Mouse (Mus musculus) bone marrow, adult 2 months (tissue): ENCODE results near the gene Rbms2. TPM values are rescaled to one million over a fixed set of nuclear protein-coding genes. Genes with fewer than 3 reads are reported as not detected.
"Not testable (repeated sequence)": the region's sequence is repeated elsewhere in the genome, so short reads cannot be mapped to it uniquely, and the experiment has no call there.

Experiments used
- H3K27ac ChIP-seq: fragments of 200-500 bp; 2 replicates; pipeline ENCODE4 v1.5.1; 2012; ENCODE audit warnings: low read depth, mild to moderate bottlenecking, control low read depth, inconsistent platforms, low read length; ENCODE audit not compliant: control insufficient read depth, poor library complexity, insufficient read depth
- H3K4me1 ChIP-seq: fragments of 200-500 bp; 2 replicates; pipeline ENCODE4 v1.6.1; 2011; ENCODE audit warnings: low read length; ENCODE audit not compliant: control insufficient read depth, insufficient read depth
- H3K4me3 ChIP-seq: fragments of 200-500 bp; replicated peaks from 2 replicates; pipeline ENCODE3; 2011; ENCODE audit warnings: mild to moderate bottlenecking, low read depth, low read length, control low read depth; ENCODE audit not compliant: control insufficient read depth
- CTCF ChIP-seq: fragments of 200-500 bp; IDR thresholded peaks from 2 replicates; pipeline ENCODE4 v1.5.1; 2011; ENCODE audit warnings: low read length, control low read depth; ENCODE audit not compliant: control insufficient read depth, insufficient read depth
- POLR2A ChIP-seq: fragments of 200-500 bp; IDR thresholded peaks from 2 replicates; pipeline ENCODE4 v1.6.1; 2011; ENCODE audit warnings: low read depth, mild to moderate bottlenecking, control low read depth, low read length, borderline replicate concordance; ENCODE audit not compliant: control insufficient read depth
- WGBS: fragments of 180-500 bp; shearing (Covaris S2); methylation state at CpG from one replicate; pipeline ENCODE4 v1.1.7; 2018; 5-methylcytosine and 5-hydroxymethylcytosine counted together
- polyA plus RNA-seq: library from polyadenylated mRNA; stranded (reverse); fragments of >200 nt; gene quantifications from 2 replicates; pipeline ENCODE4 v1.2.4, GENCODE M21; 2011; ENCODE audit warnings: low replicate concordance; ENCODE audit not compliant: missing spikeins, insufficient read depth, insufficient read length

Gene Rbms2
- polyA plus RNA-seq, 1 experiment, result 16.2 TPM

DNA sequence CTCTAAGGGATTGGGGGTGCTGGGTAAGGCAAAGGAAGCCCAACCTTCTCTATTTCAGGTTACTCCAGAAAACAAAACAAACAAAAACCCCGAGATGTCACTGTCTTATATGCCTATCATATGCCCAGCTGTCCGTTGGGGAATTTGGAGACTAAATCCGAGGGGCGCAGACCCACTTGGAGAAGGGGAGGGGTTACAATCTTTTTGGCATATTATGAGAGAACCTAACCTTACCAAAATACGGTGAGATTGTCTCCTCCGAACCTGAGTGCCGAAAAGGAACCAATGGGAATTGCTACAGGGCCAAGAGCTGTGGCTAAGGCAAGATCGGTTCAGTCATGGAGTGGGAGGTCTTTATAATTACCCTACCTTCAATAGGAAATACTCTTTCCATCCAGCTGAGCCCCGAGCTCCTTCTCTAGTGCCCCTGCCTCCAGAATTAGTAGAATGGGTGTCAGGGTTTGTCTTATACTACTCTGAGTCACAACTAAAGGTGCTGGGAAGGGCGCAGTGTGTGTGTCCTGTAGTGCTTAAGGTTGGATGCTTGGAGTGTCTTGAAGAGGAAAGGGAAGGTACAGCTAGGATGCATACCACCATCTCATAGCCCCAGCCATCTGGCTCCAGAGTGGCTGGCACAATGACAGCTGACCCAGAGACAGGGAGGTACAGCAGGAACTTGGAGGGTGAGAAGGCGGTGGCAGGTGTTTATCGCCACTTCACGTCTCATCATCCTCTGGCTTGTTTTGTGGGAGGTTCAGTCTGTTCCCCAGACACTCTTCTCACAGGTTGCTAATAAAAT lies 86.4 kb downstream of the Rbms2 start:
- peaks cover 4% of the 10 kb centered on the region for H3K4me1 ChIP-seq
- 15% methylated on average over 13 of the region's 13 CpGs for WGBS
- TF ChIP-seq POLR2A (no peak), CTCF (no peak)

DNA sequence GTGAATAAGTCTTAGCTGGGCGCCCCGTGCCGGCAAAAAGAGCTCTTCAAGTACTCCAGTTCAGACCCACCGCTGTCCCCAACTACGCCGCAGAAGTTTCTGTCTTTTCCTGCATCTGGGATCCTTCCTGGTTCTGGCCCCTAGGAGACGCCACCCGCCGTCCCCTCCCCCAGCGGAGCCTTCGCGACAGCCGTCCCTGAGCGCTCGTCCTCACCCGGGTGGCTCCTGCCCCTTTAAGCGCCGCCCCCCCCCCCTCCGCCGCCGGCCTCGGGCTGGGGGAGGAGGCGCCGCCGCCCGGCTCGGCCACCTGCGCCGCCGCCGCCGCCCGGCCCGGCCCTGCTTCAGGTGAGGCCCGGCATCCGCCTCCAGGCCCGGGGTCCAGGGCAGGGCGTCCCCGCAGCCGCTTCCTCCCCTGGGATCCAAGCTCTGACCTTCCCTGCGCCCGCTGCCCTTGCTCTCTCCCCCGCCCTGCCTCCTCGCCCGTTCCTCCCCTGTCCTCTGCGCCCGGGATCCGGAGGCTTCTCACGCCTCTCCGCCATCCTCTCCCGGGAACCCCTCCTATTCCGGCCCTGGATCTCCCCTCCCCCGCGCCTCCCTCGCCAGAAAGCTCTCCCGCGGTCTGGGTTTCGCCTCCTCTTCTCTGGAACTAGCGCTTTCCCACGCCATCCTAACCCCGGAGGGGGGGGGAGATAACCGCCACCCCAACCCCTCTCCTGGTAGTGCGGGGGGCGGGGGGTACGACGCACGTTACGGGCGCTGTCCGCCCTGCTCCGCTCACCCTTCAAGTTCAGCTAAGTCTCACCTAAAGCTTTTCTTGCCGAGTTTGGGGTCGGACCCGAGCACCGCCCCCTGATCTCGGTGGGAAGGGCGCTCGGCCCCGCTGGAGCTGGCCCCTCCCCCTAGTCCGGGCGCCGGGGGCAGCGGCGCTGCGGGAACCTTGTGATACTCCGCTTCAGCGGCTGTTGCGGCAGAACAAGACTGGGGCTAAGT lies 87.3 kb downstream of the Rbms2 start:
- H3K4me1 ChIP-seq, result peaks cover 4% of the 10 kb centered on the region
- TF ChIP-seq CTCF (peak; percentile 32; the same call in 1 of the 2 replicates), POLR2A (peak; percentile 22; the same call in 1 of the 2 replicates)
- peak overlapping the region; percentile 90 for H3K4me3 ChIP-seq
- under 1% methylated on average over 67 of the region's 88 CpGs for WGBS
- H3K27ac ChIP-seq, result peak overlapping the region; percentile 95

More for the DNA sequence above, 86.4 kb downstream of the Rbms2 start:
- Histone ChIP-seq H3K4me3 (peak overlapping the region; percentile 88), H3K27ac (peak overlapping the region; percentile 95)

DNA sequence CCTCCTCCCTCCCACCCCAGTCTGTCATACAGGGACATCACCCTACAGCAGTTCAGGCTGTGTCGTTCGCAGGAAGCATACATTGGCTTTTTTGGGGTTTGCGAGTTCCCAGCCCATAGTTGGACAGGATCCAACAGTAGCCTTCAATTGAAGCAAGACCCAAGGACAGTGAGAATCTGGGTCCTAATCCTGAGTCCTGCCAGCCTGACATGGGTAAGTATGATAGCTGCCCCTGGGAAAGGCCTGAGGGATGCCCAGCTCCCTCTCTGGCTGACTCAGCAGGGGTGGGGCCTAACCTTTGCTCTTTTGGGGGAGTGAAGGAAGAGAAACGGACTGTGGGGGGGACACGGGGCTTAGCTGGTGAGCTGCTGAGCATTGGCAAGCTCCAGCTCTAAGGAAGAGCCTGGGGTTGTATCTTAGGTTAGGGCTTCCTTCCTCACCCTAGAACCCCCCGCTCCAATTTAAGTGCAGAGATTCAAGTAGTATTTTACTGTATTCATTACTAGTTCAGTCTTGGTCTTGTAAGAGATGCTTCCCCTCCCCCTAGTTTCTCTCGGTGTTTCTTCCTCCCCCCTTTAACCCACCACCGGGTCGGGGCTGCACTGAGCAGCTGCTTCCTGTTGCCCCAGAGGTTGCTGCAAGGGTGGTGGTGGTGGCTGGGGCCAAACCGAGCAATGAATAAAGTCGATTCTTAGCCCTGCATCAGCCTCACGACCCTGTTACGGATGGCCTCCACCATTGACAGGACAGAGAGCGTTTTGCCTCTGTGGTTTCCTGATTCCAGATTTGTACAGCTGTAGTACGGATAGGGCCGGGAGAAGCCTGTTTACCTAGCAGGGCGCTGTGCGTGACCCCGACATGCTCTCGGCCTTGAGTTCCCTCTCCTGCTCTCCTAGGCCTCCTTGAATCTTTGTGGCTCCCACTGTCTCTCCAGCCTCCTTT lies 88.3 kb downstream of the Rbms2 start, which contains the start of gene Baz2a:
Gene Baz2a (plus strand): TSS at position 14 of the 942 bp plus-strand sequence.
- WGBS, result under 1% methylated on average over 20 of the region's 20 CpGs
- Histone ChIP-seq H3K27ac (peak within 1 kb of the TSS; percentile 95), H3K4me3 (peak within 1 kb of the TSS; percentile 90), H3K4me1 (peaks cover 4% of the 10 kb centered on the region)
- TF ChIP-seq POLR2A (peak; percentile 45), CTCF (no peak)

DNA sequence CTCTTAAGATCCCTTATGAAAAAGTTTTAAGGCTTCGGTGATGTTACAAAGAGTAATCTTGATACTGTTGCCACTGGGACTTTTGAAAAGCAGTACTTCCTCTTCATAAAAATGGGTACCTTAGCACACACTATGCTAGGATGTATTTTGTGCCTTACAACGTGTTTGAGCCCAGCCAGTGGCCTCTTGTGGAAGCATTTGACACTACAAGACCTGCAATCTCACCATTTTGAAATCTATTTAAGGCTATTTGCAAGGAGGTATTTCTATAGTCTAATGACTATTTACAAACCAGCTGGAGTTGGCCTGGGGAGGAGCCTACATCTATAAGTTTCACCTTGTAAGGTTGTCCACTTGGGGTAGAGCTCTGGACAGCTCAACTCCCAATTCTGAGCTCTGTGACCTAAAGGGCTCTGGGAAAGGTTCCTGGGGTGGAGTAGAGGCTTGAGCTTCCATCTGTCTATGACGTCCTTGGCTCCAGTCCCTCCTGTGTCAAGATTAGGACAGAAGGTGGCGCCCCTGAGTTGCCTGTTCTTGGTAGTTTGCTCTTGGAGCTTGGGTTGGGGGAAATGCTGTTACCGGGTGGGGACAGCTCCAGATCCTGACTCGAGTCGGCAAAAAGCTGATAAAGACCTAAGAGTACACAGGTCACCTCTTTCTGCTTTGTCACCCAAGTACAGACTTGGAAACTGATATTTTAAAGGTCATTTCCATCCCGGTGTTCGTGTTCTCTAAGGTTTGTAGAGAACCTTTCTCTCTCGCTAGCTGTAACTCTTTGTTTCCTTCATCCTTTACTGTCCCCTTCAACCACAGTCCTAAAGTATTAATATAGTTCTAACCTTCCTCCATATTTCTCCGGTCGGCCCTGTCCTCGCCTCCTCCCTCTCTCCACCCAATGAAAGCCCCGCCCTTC lies 89.2 kb downstream of the Rbms2 start:
- TF ChIP-seq POLR2A, result no peak
- peak; percentile 85 for TF ChIP-seq CTCF
- Histone ChIP-seq H3K4me1 (peaks cover 3% of the 10 kb centered on the region; the same call in 1 of the 2 replicates), H3K4me3 (peak overlapping the region; percentile 90), H3K27ac (peak overlapping the region; percentile 95)
- 1% methylated on average over 14 of the region's 14 CpGs for WGBS

DNA sequence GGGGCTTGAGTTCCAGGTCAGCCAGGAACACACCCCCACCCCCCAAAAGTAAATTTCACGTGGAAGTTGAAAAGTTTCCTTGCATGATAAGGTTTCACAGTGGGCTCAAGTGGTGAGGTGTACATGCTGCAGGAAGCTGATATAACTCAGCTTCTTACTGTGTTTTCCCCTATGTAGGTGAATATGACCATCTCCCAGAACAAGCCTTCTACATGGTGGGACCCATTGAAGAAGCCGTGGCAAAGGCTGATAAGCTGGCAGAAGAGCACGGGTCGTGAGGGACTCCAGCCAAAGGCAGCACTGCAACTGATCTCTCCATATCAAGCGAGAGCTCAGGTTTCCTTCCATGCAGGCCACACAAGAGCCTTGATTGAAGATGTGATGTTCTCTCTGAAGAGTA lies 90.3 kb downstream of the Rbms2 start:
- H3K27ac ChIP-seq, result no peak overlapping the region
- H3K4me3 ChIP-seq, result no peak overlapping the region
- TF ChIP-seq POLR2A, result no peak
- no peak for TF ChIP-seq CTCF
- peaks cover 1% of the 10 kb centered on the region; the same call in 1 of the 2 replicates for H3K4me1 ChIP-seq
- WGBS, result 60% methylated on average over 5 of the region's 5 CpGs

GRCm38 (mm10) chr10:128088181-128088580 lies 91.9 kb downstream of the Rbms2 start:
- WGBS, result 90% methylated on average over 5 of the region's 5 CpGs
- no peak overlapping the region for H3K4me3 ChIP-seq
- H3K4me1 ChIP-seq, result no peaks in the 10 kb centered on the region; the same call in 1 of the 2 replicates
- H3K27ac ChIP-seq, result no peak overlapping the region
- TF ChIP-seq CTCF (no peak), POLR2A (no peak)

GRCm38 (mm10) chr10:128087216-128087615 lies 92.9 kb downstream of the Rbms2 start:
- H3K4me3 ChIP-seq, result not testable (repeated sequence)

More at GRCm38 (mm10) chr10:128087216-128087615, 92.9 kb downstream of the Rbms2 start:
- H3K27ac ChIP-seq, H3K4me1 ChIP-seq: not testable (repeated sequence)
- WGBS, result 73% methylated on average over 2 of the region's 2 CpGs
